ENCODE assay signal across 8 mouse cellular contexts in genomic region chr9:55311560-55311959, GRCm38 (mm10). TPM values are rescaled to one million over a fixed set of nuclear protein-coding genes. Genes with fewer than 3 reads are reported as not detected.
A peak's percentile ranks its signal among the peaks of the same experiment; 100 is the strongest.
DNase-seq lines count a peak whose midpoint lies in the region; ATAC-seq and TF ChIP-seq lines count a peak whose summit lies in the region.

No protein-coding gene starts in this region.

- peak; percentile 85 for DNase-seq in ES-CJ7 (ENCODE audit: low read depth, low spot score)
- peak; percentile 41 for DNase-seq in c-Kit-negative CD71-positive TER-119-positive erythroid progenitor cells, embryonic 14.5 days (ENCODE audit: low read depth, low spot score)
- peak; percentile 65 for DNase-seq in forebrain, embryonic 10.5 days (ENCODE audit: extremely low spot score, low spot score)
- DNase-seq in heart, postnatal 25 days (ENCODE audit: low spot score): peak; percentile 16
- DNase-seq in large intestine, adult 2 months (ENCODE audit: low read depth, low spot score): peak; percentile 43
- peak; percentile 74 for DNase-seq in liver, postnatal 0 days
- peak; percentile 6 to 9 for DNase-seq in thymus, adult 18-20 months

- no peak overlapping the region for H3K4me3 ChIP-seq in forebrain, embryonic 10.5 days
- H3K4me3 ChIP-seq in liver, postnatal 0 days (ENCODE audit: low read depth, low read length): no peak overlapping the region
- no peak overlapping the region for H3K4me3 ChIP-seq in neural tube, embryonic 15.5 days (replicated peaks)

- H3K4me2 ChIP-seq in liver, postnatal 0 days (ENCODE audit: low read depth, low read length): no peak overlapping the region
- no peak overlapping the region for H3K4me2 ChIP-seq in neural tube, embryonic 15.5 days

- no peaks in the 10 kb centered on the region for H3K36me3 ChIP-seq in forebrain, embryonic 10.5 days (replicated peaks)
- no peaks in the 10 kb centered on the region for H3K36me3 ChIP-seq in liver, postnatal 0 days (replicated peaks; ENCODE audit: insufficient read depth, low read length)
- H3K36me3 ChIP-seq in neural tube, embryonic 15.5 days: no peaks in the 10 kb centered on the region

- intact Hi-C loops in heart, postnatal 25 days (cut with DNase I): loop anchor here (1.0 to 5.0 kb wide), 2 partner anchors 164 to 288 kb away; partner anchors contain the start of gene Ube2q2

- peak; percentile 89 for ATAC-seq in liver, postnatal 0 days
- peak; percentile 74; the same call in 1 of the 2 replicates for ATAC-seq in neural tube, embryonic 15.5 days (ENCODE audit: low FRiP score)

- no peak overlapping the region for H3K9ac ChIP-seq in liver, postnatal 0 days (replicated peaks)
- H3K9ac ChIP-seq in neural tube, embryonic 15.5 days (replicated peaks): no peak overlapping the region

- WGBS in forebrain, embryonic 10.5 days: 9% methylated on average over 5 of the region's 5 CpGs
- WGBS in large intestine, adult 2 months: 8% methylated on average over 5 of the region's 5 CpGs
- WGBS in liver, postnatal 0 days (ENCODE audit: insufficient replicate concordance): 4% methylated on average over 5 of the region's 5 CpGs
- WGBS in neural tube, embryonic 15.5 days: 8% methylated on average over 5 of the region's 5 CpGs

- no peaks in the 10 kb centered on the region for H3K4me1 ChIP-seq in forebrain, embryonic 10.5 days
- peaks cover 12% of the 10 kb centered on the region for H3K4me1 ChIP-seq in liver, postnatal 0 days (ENCODE audit: insufficient read depth)
- H3K4me1 ChIP-seq in neural tube, embryonic 15.5 days: no peaks in the 10 kb centered on the region

- no peaks in the 10 kb centered on the region for H3K9me3 ChIP-seq in forebrain, embryonic 10.5 days
- H3K9me3 ChIP-seq in liver, postnatal 0 days (ENCODE audit: low read length): no peaks in the 10 kb centered on the region
- no peaks in the 10 kb centered on the region for H3K9me3 ChIP-seq in neural tube, embryonic 15.5 days (replicated peaks)

- H3K27ac ChIP-seq in forebrain, embryonic 10.5 days: no peak overlapping the region
- no peak overlapping the region for H3K27ac ChIP-seq in liver, postnatal 0 days (ENCODE audit: low read depth)
- H3K27ac ChIP-seq in neural tube, embryonic 15.5 days (replicated peaks): no peak overlapping the region

- no peaks in the 10 kb centered on the region for H3K27me3 ChIP-seq in forebrain, embryonic 10.5 days (ENCODE audit: poor library complexity, severe bottlenecking)
- no peaks in the 10 kb centered on the region for H3K27me3 ChIP-seq in liver, postnatal 0 days (ENCODE audit: insufficient read depth, low read length)
- H3K27me3 ChIP-seq in neural tube, embryonic 15.5 days (replicated peaks): no peaks in the 10 kb centered on the region

- TF ChIP-seq EP300 in liver, postnatal 0 days (IDR thresholded peaks at IDR 0.05; ENCODE audit: low read depth): no peak

- TF ChIP-seq CTCF in liver, postnatal 0 days (IDR thresholded peaks at IDR 0.05; ENCODE audit: low read depth): peak; percentile 93

RNA-seq across cellular contexts. Expression of gene Nrg4, which starts 15.1 kb away (rescaled TPM):
- 0.73 and 1.1 TPM in 2 replicates for polyA plus RNA-seq in forebrain, embryonic 10.5 days (2016; fragmentation: Nextera tagmentation; extraction: Ambion mirVana)
- total RNA-seq in heart, postnatal 25 days (2021): 1 to 10 TPM; 1.2 TPM
- 1.7 and 2.9 TPM in 2 replicates for polyA plus RNA-seq in large intestine, adult 2 months (2012; rRNA removed)
- 4.8 and 6.6 TPM in 2 replicates for polyA plus RNA-seq in liver, postnatal 0 days (2015; fragmentation: Nextera tagmentation; extraction: Ambion mirVana)
- polyA plus RNA-seq in neural tube, embryonic 15.5 days (2015; fragmentation: Nextera tagmentation; extraction: Ambion mirVana): 1.4 TPM in 2 replicates

RNA-seq across cellular contexts. Expression of gene Tmem266, which starts 15.2 kb away (rescaled TPM):
- polyA plus RNA-seq in forebrain, embryonic 10.5 days (2016; fragmentation: Nextera tagmentation; extraction: Ambion mirVana): 0.21 and 0.72 TPM in 2 replicates
- 1 to 10 TPM; 1.8 to 1.9 TPM for total RNA-seq in heart, postnatal 25 days (2021)
- polyA plus RNA-seq in large intestine, adult 2 months (2012; rRNA removed): 1.1 and 1.3 TPM in 2 replicates
- polyA plus RNA-seq in liver, postnatal 0 days (2015; fragmentation: Nextera tagmentation; extraction: Ambion mirVana): not detected in 2 replicates
- 5.0 and 5.4 TPM in 2 replicates for polyA plus RNA-seq in neural tube, embryonic 15.5 days (2015; fragmentation: Nextera tagmentation; extraction: Ambion mirVana)

Comparison
In these comparisons a context has a peak if more than half of its experiments do, and no peak if none do; other contexts are left out.
1. DNase-seq: peak in every context shown above with its lines; median percentile 85 in ES-CJ7; 74 in liver, postnatal 0 days; 65 in forebrain, embryonic 10.5 days; 43 in large intestine, adult 2 months; 41 in c-Kit-negative CD71-positive TER-119-positive erythroid progenitor cells, embryonic 14.5 days; 16 in heart, postnatal 25 days; 8 in thymus, adult 18-20 months.